Mouse (Mus musculus): ENCODE data around the gene Gtdc1.
"Not testable (repeated sequence)": the region's sequence is repeated elsewhere in the genome, so short reads cannot be mapped to it uniquely, and the experiment has no call there.

Gene Gtdc1

DNA sequence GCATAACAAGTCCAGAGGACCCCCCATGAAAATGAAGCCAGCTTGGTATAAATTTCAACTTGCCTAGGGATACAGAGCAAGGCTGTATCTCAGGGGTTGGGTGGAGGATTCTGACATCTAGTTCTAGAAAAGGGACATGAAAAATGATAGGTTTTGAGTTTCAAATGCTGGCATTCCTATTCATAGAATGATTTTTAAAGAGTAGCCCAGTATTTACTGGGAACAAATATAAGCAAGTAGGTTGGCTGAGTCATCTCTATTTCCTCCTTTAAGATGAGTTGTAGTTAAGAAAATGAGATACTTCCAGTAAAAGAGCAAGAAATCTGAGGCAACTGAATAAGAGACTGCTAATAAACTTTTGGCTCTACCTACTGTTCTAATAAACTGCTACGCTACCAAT is 190.8 kb downstream of the Gtdc1 start:
- DNase-seq: no peak

- DNase-seq: no peak
Measured at GRCm38 (mm10) chr2:44721461-44721860, 206.0 kb downstream of the Gtdc1 start.

GRCm38 (mm10) chr2:44705883-44706615 is 221.4 kb downstream of the Gtdc1 start:
- peak; percentile 11 for DNase-seq

DNA sequence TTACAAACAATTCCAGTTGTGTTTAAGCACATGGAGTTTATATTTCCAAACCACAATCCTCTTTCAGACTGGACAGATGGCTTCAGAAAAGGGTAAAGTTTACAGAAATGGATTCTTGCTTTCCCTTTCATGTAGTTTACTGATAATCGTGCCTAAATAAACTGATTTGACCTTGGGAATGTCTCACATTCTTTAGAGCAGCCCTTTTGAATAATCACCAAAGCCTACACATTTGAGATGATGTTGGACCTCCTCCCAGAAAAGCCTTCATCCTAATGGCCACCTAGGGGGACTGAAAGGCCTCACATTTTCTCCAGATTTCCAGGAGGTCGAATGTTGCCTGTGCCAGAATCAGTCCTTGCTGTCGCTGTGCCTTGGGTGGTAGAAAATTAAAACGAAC is 227.2 kb downstream of the Gtdc1 start:
- DNase-seq: no peak

GRCm38 (mm10) chr2:44696441-44696840 is 231.0 kb downstream of the Gtdc1 start:
- DNase-seq: no peak

- DNase-seq: no peak
Measured at GRCm38 (mm10) chr2:44693898-44694297, 233.6 kb downstream of the Gtdc1 start.

DNA sequence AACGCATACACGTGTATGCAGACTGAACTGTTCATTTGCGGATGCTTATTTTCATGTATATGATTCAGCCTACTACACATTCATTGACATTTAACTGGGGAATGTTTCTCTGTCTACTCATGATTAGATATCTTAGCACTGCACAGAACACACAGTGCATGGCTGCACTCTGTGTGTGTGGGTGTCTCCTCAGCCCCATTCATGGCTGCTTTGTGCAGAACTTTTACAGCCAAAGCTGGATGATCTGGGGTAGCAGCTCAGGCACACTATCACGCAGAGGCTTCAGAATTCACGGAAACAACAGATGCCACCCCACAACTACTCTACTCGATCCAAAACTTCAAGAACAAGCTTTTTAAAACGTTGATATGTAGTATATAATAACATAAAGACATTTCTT is 263.4 kb downstream of the Gtdc1 start:
- DNase-seq: no peak

DNA sequence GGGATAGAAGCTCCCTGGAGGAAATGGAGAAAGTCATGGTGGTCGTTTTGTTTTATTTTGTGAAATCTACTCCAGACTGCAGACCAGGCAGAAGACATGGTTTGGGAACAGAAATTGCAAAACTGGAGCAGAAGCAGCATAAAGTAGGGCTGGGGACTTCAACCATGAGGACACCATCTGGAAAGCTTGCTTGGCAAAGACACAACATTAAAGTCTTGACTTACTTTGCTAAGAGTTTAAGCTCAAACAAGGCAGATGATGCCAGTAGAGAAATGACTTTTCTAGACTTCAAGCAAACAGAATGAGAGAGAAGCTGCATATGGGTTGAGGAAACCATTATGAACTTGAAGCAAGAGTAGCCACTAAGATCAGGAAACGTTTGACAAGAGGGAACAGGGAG is 267.6 kb downstream of the Gtdc1 start:
- no peak for DNase-seq

- no peak for DNase-seq
Measured at GRCm38 (mm10) chr2:44659011-44659410, 268.4 kb downstream of the Gtdc1 start.

DNA sequence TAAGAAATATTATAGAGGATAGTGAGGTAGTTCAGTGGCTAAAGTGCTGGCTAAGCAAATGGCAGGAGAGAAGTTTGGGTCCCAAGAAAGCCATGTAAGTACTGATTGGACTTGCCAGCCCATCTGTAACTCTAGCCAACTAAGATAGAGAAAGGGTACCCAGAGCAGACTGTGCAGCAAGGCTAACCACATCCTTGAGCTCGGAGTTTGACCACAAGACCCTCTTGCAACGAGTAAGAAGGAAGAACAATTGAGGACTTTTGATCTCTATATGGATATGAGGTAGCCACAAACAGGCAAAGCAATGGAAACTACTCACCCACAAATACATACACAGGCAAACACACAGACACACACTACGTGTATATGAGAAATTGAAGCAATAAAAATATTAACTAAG is 278.9 kb downstream of the Gtdc1 start:
- no peak for DNase-seq

- no peak for DNase-seq
Measured at GRCm38 (mm10) chr2:44646398-44646797, 281.1 kb downstream of the Gtdc1 start.

DNA sequence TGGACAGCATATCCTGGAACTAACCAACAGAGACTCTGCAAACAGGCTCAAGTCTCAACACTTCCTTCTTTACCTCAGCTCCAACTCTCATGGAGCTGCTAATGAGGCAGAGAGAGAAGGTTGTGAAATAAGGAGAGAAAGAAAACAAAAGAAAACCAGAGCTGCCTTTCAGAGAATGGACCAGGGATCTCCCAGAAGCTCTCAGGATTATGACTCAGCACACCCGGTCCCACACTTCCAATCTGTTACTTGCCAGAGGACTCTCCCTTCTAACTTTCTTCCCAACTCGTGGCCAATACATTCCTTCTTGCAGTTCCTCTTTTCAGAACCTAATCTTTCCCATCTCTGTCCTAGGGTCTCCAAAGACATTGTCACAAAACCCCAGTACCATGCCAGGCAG is 288.1 kb downstream of the Gtdc1 start:
- no peak for DNase-seq

DNA sequence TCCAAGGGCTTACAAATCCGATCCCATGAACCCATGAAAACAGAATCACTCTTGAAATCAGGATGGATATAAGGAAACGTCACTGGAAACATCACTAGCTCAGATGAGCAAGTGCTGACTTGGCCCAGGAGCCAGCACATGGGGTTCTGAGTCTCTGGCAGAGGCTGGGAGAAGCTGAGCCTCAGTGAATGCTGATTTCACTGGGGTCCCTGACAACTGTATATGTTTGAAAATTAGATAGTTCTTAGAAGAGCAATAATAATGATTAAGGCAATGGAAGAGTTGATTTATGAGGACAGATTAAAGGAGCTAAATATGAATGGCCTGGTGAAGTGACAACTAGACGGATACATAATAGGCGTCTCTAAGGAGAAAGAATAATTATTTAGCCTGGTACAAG is 289.3 kb downstream of the Gtdc1 start:
- DNase-seq: no peak

DNA sequence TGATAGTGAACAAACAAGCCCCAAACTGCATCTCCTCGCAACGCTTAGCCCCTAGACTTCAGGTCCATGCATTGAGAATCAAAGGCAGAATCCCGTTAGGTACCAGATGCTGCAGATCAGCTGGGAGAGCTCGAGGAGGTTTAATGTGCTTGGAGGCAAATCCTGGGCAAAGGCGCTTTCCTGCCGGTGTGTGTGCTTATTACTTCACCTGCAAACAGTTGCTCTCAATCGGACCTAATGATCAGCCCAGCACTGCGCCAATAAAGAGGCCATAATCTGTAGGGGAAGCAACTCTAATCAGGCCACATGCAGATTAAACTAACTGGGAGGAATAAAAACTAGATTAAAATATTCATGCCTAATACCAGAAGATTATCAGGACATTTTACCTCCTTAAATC is 293.5 kb downstream of the Gtdc1 start:
- no peak for DNase-seq

- no peak for DNase-seq
Measured at GRCm38 (mm10) chr2:44633064-44633463, 294.4 kb downstream of the Gtdc1 start.

- no peak for DNase-seq
Measured at GRCm38 (mm10) chr2:44632584-44632983, 294.9 kb downstream of the Gtdc1 start.

DNA sequence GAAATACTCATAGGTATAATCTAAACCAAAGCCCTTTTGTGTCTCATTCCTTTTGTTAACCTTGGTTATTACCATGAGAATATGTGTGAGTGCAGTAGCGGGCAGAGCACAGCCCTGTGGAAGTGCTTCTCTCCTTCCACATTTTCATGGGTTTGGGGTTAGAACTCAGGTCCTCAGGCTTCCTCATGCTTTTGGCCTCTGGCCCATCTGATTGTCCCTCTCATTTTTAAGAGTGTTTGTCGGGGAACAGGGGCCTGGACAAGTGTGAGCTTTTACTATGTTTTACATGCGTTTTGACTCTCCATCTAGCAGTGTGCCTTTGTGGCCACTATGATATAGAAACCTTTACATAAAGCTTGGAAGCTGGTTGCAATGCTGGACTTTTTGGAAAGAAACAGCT is 296.4 kb downstream of the Gtdc1 start:
- no peak for DNase-seq

- DNase-seq: no peak
Measured at GRCm38 (mm10) chr2:44628778-44629177, 298.7 kb downstream of the Gtdc1 start.

GRCm38 (mm10) chr2:44625154-44625553 is 302.3 kb downstream of the Gtdc1 start:
- no peak for DNase-seq

DNA sequence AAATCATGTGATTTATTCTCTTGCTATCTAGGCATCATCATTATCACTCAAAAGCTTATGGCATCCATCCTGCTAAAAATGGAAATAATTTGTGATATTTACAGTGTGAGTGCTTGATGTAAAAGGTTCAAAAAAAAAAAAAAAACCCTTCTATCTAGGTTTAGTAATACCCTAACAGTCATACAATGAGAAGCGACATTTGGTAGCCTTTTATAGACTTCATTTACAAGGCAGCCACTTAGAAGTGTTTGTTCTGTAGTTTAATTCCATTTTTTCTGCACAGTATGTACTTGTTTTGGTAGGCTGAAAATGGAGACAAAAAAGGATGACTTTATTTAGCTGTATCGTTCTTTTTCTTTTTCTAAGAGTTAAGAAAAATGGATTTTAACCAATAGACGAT is 305.0 kb downstream of the Gtdc1 start:
- DNase-seq: no peak

DNA sequence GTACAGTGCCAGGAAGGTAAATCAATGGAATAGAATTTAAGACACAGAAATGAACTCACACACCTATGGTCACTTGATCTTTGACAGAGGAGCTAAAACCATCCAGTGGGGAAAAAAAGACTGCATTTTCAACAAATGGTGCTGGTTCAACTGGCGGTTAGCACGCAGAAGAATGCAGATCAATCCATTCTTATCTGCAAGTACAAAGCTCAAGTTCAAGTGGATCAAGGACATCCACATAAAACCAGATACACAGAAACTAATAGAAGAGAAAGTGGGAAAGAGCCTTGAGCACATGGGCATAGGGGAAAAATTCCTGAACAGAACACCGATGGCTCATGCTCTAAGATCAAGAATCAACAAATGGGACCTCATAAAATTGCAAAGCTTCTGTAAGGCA is 327.8 kb downstream of the Gtdc1 start:
- not testable (repeated sequence) for DNase-seq

DNA sequence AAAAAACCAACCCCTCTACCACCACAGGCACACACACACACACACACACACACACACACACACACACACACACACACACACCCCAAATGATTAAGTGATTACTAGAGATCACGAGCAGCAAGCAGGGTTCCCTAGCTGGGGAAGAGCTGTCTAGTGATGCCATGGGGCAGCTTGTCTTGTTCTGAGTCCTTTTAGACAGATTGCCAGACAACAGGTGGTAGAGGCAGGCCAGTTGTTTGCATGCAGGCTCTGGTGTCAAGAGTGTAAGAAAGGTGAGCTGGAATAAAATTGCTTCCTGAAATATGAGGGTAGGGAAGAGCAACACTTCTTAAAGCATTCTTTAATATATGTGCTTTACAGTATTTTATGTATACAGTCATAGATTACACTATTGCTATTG is 333.2 kb downstream of the Gtdc1 start:
- DNase-seq: no peak

DNA sequence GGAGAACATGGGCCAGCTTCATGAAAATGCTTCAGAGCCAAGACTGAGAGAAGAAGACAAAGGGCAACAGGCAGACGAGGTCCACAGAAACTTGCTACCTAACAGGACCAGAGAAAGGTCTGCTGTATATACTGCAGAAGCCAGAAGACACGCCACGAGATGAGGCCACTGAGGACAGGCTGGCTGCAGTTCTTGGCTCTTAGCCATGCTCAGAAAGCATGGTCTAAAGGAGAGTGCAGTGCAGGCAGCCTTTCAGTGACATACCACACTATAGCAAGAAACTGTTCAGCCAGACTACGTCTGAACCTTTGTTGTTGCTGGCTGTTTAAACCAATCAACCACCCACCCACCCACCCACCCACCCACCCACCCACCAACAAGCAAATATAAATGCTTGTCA is 336.6 kb downstream of the Gtdc1 start:
- DNase-seq: no peak

DNA sequence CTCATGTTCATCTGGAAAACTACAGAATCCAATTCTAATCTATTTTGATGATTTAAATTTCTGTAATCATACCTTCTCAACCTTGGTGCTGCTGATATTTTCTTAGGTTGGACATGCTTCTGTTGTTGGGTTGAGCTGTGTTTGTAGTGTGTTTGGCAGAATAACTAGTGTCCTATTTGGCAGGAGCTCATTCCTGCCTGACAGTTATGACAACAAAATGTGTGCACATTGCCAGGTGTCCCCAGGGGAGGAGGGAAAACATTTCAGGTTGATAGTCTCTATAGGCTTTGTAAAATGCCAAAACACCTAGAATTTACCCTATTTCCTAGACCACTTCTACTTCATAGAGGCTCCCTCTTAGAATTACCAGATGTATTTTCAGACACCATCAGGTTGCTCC is 343.4 kb downstream of the Gtdc1 start:
- no peak for DNase-seq

GRCm38 (mm10) chr2:44583491-44583890 is 344.0 kb downstream of the Gtdc1 start:
- no peak for DNase-seq

Data from lung, postnatal 14 days (tissue).